Mouse (Mus musculus) liver (tissue): ENCODE results near the gene Fbxw17.
"Not testable (repeated sequence)": the region's sequence is repeated elsewhere in the genome, so short reads cannot be mapped to it uniquely, and the experiment has no call there.

ENCODE experiments used
- DNase-seq: peaks from one replicate; pipeline ENCODE4 v3.0.0-alpha.2; 2020; ENCODE audit warnings: mixed read lengths

The Fbxw17 gene

DNA sequence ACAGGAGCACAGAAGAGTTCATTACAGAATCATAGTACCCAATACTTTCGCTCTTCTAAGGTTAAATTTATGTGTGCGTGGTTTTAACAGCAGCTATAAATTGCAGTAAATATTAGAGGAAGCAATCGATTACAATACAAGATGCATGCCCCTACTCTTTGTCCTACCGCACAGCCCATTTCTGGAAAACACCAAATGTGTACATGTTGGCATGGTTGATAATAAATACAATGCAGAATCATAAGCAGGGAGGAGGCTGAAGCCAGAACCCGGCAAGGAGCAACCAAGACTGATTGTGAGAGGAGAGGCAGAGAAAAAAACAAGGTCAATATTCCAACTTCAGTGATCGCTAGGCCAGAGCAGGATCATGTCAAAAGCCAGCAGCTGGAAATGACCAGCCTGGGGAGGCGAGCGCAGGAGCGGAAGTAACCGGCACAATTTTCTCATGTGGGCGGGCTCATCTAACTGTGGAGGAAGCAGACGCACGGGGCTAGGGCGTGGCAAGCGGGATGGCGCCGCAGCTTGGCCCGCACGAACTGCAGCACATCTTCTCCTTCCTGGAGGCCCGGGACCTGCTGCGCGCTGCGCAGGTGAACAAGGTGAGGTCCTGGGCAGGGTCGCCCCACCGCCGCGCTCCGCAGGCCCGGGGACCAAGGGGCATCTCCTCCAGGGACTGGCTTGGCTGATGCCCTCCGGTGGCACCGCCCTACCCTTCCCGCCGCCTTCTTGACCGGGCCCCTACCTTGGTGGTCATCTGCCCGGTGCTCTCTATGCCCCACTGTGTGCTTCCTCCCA lies at the start of gene Fbxw17:
Gene Fbxw17, plus strand, starts transcription at position 476 of the 795 bp plus-strand sequence.
- peak; percentile 70 for DNase-seq

DNA sequence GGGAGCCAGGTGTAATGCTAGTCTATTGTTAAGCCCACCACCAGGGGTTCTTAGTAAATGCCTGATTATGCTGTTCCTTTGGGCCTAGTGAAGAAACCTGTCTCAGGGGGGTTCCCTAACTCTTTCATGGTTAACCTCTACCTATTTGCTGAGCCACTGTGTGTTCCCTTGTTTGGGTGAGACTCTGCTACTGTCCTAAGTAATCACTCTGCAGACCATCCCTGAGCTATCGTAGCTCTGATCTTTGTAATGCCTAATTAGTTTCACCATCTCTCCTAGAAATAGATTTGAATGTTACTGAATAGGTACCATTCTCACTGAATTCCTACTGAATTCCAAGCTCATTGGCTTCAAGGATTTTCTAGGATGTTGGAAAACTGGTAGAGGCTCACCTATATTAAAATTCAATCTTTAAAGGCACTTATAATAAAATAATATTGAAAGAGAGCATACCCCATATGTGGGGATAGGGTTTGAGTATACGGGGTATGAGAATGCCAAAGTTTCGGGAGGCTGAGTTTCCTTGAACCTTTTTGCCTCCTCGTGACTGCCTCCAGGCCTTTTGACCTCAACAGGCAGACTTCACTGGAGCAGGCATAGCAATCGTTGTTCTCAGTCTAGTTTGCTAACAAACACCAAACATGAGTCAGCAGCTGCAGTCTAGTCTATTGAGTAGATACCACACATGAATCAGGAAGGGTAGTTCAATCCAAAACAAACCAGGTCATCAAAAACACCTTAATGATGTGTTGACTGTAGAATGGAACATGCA lies 44.5 kb upstream of the Fbxw17 start:
- not testable (repeated sequence) for DNase-seq

DNA sequence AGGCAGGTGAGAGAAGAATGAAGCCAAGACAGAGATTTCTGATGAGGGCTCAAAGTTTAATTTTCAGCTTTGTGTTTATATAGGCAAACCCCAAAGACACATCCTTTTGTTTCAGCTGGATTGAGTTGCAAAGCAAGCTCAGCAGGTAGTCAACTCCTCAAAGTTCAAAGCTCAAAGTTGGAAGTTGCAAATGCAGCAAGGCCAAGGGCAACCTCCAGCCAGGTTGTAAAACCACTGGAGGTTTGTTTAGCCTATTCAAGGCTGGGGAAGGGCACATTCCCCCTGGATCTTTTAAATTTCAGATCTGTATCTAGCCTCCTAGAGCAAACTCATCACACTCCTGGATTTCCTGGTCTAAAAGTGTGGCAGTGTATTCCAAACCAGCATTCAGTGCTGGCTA lies 28.5 kb upstream of the Fbxw17 start:
- not testable (repeated sequence) for DNase-seq

DNA sequence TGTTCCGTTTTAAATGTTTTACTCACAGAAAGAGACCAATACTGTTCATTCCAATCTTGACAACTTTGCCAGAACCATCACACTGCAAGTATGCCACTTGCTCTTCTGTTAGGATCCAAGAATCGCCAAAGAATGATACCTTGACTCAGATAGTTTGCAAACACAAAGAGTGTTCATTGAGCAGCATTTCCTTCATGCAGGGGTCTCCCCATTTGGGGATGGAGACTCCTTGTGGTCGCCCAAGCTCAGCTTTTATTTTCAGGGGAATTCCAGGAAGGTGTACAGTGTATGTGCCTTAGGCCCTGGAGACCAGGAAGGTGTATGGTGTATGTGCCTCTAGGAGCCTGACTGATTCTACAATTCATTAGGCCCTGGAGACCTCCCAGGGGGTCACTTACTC lies 757 bp downstream of the Fbxw17 start:
- DNase-seq: no peak

DNA sequence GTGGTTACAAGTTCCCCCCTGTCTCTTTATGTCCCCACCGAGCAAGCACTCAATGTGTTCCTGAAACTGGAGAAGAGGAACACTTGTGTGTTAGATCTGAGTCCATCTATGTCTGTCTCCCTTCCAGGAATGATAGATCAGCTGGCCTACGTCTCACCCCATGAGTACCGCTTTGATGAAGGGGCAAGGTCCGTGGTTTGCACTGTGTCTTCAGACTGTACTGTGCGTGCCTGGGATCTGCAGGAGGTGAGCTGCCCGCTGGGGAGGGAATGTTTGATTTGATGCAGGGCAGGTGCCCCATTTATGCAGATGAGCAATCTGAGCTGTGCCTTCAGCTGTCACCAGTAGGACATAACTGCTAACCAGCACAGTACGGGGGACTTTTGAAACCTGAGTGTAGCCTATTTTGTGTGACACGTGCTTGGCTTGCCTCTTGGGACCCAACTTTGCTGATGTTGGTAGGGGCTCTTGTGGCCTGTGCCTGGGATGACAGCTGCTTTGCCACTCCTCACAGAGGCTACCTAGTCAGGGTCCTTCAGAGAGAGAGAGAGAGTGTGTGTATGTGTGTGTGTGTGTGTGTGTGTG lies 6.1 kb downstream of the Fbxw17 start:
- no peak for DNase-seq

DNA sequence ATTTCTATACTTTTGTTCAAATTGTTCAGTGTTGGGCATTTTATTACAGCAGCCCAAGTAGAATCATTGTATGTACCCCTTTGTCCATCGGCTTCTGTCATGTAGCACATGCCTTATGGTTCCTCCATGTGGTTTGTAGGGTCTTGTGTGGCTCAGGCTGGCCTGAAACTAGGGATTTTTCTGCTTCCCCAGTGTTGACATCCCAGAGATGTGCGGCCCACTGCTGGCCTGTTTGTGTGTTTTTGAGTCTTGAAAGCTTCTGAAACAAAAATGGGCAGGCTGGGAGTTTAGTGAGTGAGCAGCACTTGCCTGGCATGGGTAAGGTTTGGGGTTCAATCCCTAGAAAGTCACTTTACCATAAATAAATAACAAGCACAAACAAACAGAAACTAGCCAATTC lies 6.9 kb downstream of the Fbxw17 start:
- no peak for DNase-seq

DNA sequence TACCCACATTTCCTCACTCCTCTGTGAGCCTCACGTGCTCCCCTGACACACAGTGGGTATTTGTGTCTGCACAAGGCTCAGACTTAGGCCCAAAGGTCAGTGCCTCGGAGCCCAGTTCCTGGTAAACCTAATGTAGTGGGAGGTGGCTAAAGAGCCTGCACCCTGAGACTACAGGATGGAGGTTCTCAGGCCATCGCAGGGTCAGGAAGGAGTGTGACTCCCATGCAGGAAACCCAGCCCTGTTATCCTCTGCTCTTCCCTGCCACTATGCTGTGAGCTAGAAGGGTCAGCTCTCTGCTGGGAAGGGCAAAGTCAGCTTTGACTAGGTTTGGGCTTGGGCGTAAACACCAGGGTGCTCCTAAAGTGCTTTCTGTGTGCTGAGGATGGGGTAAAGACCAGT lies 9.0 kb downstream of the Fbxw17 start:
- no peak for DNase-seq

DNA sequence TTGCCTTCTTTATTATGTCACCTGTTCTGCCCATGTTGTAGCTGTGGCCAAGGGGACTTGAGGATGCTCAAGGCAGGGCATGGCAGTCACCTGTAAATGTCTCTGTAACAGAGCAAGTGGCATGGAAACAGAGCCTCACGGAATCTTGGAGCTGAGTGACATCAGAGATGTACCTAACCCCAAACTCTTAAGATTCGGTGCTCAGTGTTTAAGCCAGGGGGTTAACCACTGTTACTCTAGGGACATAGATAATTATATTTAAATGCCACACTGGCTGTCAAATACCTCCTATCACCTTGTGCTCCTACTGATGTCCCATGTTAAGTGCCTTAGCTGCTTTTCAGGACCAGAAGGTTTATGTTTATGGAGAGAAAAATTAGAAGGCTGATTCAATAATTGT lies 26.1 kb downstream of the Fbxw17 start, which contains the start of gene Gm47429:
Gene Gm47429, minus strand, starts transcription at position 101 of the 400 bp plus-strand sequence.
- DNase-seq: no peak

DNA sequence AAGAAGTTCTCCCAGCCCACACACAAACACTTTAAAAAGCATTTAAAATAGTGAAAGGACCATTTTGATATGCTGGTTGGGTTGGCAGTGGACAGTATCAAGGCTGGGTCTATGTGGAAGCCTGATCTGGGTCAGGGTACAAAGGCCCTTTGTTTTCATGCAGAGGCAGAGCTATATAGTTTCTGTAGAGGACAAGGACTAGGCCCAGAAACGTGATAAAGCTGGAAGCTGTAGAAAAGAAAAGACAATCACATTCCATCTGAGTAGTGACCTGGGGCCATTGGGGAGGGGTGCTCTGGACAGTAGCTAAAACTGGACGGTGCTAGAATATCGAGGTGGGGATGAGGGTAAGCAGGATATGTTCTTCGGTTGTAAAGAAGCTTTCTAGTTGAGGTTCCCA lies 27.6 kb downstream of the Fbxw17 start:
- no peak for DNase-seq

DNA sequence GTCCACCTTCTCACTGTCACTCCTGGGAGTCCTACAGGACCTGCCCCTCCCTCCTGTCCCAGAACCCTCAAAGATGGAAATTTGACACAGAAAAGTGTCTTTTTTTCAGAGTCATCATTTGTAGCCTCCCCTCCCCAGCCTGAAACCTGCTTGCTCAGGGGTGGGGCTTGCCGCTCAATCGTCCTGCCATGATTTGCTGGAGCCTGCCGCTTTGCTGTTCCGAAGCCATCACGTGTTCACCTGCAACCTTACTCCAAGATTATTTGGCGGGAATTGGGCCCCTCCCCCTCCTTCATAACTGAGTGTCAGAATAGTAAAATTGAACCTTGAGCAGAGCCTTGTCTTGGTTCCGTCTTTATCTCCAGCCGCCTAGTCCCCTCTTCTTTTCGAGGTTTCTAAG lies 34.6 kb downstream of the Fbxw17 start:
- not testable (repeated sequence) for DNase-seq

DNA sequence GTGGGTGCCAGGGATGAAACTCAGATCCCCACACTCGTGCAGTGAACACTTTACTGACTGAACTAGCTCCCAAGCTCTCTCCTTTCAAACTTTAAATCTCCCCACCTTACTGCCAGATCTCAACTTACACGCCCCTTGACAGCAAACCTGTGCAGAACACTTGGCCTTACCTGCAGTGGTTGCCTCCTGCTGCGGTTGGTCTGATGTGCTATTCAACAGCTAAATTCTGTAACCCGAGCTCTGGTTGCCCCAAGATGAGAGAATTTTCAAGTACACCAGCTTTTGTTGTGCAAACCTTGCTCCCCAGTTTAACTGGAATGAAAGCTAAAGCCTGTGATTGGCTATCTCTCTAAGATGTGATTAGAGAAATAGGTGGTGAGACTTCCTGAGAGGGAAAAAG lies 35.8 kb downstream of the Fbxw17 start:
- no peak for DNase-seq

DNA sequence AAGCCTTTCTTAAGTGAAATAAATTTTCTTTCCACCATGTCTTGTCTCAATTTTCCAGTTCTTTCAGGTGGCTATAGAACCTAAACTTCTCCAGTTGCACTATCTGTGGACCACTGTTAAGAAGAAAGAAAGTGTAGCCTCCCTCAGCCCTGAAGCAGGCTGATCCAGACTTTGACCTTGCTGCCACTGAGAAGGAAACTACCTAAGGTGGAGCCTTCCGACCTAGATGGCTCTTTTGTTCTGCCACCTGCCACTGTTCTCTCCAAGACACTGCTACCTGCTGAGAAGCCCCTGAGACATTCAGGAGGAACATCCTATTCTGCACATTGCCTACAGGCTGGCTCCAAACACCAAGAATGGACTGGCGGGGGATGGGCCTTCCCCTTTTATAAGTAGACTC lies 42.8 kb downstream of the Fbxw17 start:
- not testable (repeated sequence) for DNase-seq

DNA sequence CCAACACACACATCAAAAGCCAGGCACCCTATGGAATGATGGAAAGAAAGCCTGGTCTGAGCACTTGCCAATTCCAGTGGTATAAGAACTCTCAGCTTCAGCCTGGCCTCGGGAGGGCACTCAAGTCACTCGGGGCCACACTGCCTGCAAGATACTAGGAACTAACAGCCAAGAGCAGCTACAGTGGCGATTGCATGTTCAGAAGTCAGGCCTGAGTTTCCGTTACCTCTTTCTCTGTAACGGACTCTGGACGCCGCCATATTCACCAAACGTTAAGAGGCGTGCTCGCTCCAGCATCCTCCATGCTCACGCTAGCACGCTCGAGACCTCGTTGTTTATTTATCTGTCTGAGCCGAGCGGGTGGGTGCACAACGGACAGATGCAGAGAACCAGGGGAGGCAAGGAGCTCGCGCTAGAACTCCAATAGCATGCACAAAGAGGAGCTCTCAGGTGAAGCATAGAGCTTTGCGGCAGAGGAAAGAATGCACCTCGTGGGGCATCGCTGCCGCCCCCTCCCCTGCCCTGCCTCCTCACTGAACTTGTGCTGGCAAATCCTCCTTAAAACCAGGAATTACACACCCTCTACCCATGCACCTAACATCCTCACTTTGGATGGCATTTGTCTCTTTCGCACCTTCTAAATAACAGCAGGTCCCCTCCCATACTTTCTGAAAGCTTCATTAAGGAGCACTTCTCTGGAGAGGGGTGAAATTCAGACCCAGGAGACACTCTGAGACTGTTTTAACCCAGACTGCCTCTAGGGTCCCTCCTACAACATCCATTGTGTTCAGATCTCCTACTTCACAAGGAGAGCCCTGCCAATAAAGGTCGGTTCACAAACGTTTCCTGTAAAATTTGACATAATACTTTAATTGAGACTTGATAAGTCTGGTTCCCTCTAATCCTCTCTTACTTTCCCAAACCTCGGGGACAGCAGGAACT lies 47.2 kb downstream of the Fbxw17 start:
- no peak for DNase-seq

DNA sequence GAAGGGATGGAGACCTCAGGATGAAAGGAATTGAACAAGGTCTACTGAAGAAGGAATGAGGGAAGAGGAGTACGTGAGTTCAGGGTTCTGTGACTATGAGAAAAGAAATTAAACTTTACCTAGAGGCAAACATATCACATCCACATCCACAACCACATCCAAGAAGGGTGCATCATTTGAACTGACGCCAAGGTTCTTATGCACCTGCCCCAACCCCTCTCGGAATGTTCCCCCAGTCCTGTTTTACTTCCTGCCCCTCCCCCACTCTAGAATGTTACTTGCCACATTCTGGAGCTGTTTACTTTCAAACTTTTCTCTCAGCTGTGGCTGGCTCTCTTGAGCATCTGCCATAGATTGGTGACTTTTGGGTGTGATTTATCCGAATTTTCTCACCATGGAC lies 49.3 kb downstream of the Fbxw17 start, which contains the start of gene Nutm2:
Gene Nutm2, plus strand, starts transcription at position 301 of the 400 bp plus-strand sequence.
- no peak for DNase-seq
